Mouse (Mus musculus) frontal cortex, adult 2 months (tissue): ENCODE data around the gene Hoxc11. TPM values are rescaled to one million over a fixed set of nuclear protein-coding genes. Genes with fewer than 3 reads are reported as not detected.

ENCODE experiments used
- DNase-seq, 2 experiments: peaks; one replicate each; pipeline ENCODE4 v3.0.0; 2022; ENCODE audit warnings: low spot score in 1 of 2; ENCODE audit errors: extremely low spot score in 1 of 2
- polyA plus RNA-seq: library from polyadenylated mRNA; depleted of rRNA; stranded (reverse); fragments of >200 nt; gene quantifications from 2 replicates; pipeline ENCODE4 v1.2.3, GENCODE M21; 2012; rRNA removed

Gene Hoxc11
- polyA plus RNA-seq: not detected in 2 replicates

- no peak for DNase-seq
Measured at GRCm38 (mm10) chr15:102954192-102955006, at the start of gene Hoxc11. TSS of gene Hoxc11 (plus strand) at chr15:102954427.

GRCm38 (mm10) chr15:102904946-102905345 lies 49.3 kb upstream of the Hoxc11 start:
- DNase-seq: no peak

DNA sequence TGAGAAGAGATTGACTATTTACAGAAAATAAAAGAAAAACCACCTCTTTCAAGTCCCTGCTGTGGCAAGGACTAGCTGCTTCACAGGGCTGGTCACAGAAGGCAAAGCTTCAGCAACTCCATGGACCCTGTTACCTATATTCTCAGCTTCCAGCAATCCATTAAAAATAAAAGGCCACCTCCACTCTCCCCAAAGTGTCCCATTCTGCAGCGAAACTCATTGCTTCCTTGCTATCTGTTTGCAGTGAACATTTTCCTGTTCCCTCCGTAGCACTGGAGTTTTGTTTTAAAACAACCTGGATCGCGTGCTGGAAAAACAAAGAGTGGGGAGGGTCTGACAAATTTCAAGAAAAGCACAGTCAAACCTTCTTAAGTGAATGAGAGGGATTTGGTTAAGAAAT lies 44.7 kb upstream of the Hoxc11 start:
- DNase-seq: no peak

GRCm38 (mm10) chr15:102910038-102910437 lies 44.2 kb upstream of the Hoxc11 start:
- no peak for DNase-seq

GRCm38 (mm10) chr15:102910496-102911095 lies 43.6 kb upstream of the Hoxc11 start:
- no peak for DNase-seq

- DNase-seq: no peak
Measured at GRCm38 (mm10) chr15:102913038-102913585, 41.1 kb upstream of the Hoxc11 start.

DNA sequence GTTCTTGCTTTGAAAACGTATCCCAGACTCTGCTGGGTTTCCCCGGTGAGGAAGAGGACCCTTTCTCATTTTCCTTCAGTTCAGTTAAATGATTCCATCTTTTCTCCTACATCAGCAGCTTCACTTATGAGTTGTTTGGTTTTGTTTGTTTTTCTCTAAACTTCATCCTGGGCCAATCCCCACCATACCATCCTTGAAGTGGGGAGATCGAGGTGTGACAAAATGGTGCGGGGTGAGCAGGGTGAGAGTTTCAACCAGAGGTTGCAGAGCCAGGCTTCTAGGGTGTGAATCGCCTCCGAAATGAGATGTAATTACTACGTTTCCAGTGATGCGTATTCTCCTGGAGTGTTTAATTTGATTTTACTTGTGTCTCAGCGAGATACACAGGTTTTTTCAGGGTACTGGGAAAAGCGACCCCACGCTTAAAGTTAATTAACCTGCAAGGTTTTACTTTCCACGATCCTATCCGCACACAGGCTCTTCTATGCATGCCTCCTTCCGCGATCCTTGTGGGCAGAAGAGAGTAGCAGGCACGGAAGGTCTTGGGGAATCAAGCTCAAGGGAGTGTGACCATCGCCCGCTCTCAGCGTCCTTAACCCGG lies 36.2 kb upstream of the Hoxc11 start:
- DNase-seq: no peak

GRCm38 (mm10) chr15:102918611-102919265 lies 35.5 kb upstream of the Hoxc11 start:
- no peak for DNase-seq

- no peak for DNase-seq
Measured at GRCm38 (mm10) chr15:102919336-102920180, 34.7 kb upstream of the Hoxc11 start.

DNA sequence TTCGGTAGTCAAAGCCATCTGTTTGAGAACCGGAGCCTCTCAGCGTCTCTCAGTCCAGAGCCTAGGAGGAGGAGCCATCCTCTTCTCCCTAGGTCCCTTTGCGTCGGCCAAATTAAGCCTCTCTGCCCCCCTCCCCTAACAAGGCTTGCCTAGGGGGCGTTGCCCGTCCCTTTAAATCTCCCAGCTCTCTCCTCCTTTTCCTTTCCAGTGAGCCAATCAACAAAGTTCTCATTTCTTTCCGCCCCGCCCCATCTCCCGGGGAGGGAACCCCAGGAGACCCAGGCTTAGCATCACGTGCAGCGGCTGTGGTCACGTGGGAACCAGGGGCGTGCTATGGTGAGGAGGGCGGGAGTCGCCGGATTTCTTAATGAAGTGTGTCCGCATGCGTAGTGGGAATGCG lies 33.6 kb upstream of the Hoxc11 start:
- DNase-seq: no peak

DNA sequence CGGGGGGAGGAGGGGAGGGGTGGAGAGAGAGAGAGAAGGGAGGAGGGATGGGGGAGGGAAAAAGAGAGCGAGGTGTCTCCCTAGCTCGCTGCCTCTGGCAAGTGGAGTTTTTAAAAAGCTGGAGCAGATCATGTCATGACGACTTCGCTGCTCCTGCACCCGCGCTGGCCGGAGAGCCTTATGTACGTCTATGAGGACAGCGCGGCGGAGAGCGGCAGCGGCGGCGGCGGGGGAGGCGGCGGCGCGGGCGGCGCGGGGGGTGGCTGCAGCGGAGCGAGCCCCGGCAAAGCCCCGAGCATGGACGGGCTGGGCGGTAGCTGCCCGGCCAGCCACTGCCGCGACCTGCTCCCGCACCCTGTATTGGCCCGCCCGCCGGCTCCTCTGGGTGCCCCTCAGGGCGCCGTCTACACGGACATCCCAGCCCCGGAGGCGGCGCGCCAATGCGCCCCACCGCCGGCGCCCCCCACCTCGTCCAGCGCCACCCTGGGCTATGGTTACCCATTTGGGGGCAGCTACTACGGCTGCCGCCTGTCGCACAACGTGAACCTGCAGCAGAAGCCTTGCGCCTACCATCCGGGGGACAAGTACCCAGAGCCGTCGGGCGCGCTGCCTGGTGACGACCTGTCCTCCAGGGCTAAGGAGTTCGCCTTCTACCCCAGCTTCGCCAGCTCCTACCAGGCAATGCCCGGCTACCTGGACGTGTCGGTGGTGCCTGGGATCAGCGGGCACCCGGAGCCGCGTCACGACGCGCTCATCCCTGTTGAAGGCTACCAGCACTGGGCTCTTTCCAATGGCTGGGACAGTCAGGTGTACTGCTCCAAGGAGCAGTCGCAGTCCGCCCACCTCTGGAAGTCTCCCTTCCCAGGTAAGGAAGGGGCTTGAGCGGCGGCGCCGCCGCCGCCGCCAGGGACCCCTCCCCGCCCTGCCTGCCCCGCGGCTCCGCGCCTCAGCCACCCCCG lies 32.9 kb upstream of the Hoxc11 start, which contains the start of gene Hoxc13:
Gene Hoxc13 (plus strand): TSS at position 51 of the 959 bp plus-strand sequence.
- no peak for DNase-seq

- no peak for DNase-seq
Measured at GRCm38 (mm10) chr15:102922012-102922362, 32.2 kb upstream of the Hoxc11 start.

DNA sequence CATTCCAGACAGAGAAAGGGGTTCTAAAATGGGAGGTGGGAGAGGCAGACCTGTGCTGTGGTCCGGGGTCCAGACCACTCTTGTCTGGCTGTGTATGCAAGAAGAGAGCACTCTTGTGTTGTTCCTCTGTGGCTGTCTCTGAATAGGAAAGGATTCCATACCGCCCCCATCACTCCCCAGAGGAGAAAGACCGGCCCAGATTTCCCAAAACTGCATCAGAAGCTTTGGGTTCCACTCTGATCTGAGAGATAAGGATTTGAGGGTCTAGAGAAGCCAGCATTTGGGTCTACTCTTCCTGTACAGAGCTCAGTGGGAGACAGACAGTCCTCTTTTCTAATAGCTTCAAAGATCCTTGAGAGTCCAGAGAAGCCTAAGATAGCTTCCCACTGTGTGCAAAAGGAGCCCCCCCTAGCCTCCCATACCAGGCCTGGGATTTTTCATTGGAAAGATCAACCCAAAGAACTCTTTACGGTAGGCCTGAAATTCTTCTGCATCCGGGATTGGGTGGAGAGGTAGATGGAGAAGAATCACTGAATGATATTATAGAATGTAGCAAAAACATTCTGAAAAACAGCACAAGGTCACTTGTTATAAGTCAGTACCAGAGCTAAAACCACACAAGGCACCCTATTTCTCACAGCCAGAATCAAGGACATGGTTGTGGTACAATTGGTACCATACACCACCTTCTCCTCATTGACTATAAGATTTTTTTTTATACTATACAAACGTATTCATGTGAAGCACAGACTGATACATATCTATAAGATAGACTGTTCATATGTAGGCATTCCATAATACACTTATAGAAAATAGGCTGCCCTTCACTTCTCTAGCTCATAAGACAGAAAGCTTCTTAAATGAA lies 31.4 kb upstream of the Hoxc11 start:
- DNase-seq: no peak

GRCm38 (mm10) chr15:102927032-102927645 lies 27.1 kb upstream of the Hoxc11 start:
- no peak for DNase-seq

GRCm38 (mm10) chr15:102931706-102932358 lies 22.4 kb upstream of the Hoxc11 start:
- DNase-seq: no peak

DNA sequence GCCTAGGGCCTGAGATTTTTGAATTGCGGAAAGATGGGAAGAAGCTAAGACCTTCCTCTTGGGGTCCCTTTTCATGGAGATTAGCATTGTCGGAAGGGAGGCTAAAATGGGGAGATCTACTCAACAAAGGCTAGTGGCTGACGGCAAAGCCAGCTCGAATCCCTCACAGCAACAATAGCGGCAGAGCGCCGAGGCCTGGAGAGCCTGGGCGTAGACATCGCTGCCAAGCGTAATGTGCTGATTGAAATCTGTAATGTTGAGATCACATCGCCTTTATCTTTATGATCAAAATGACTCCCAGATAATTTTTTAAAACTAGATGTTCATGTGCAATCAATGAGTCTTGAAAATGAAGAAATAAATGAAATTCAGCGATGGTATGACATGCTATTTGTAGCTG lies 19.8 kb upstream of the Hoxc11 start:
- DNase-seq: no peak

GRCm38 (mm10) chr15:102934897-102935296 lies 19.3 kb upstream of the Hoxc11 start:
- no peak for DNase-seq
